Mouse (Mus musculus): ENCODE measurements around the gene Gpr180.
"Not testable (repeated sequence)": the region's sequence is repeated elsewhere in the genome, so short reads cannot be mapped to it uniquely, and the experiment has no call there.

The Gpr180 gene

GRCm38 (mm10) chr14:118150656-118151551 is 13.9 kb downstream of the Gpr180 start:
- in situ Hi-C loops (cut with MboI; ENCODE audit: unreplicated experiment in 2 of 2), result loop anchor here in 1 of 2 experiments (5.0 kb wide), 1 partner anchor 441 kb away; no protein-coding TSS in a partner anchor

GRCm38 (mm10) chr14:118151651-118152293 is 14.8 kb downstream of the Gpr180 start:
- in situ Hi-C loops (cut with MboI; ENCODE audit: unreplicated experiment in 2 of 2), result loop anchor here in 1 of 2 experiments (5.0 kb wide), 1 partner anchor 441 kb away; no protein-coding TSS in a partner anchor

- in situ Hi-C loops (cut with MboI; ENCODE audit: unreplicated experiment in 2 of 2), result loop anchor here in 1 of 2 experiments (5.0 kb wide), 1 partner anchor 440 kb away; no protein-coding TSS in a partner anchor
These were observed 15.3 kb downstream of the Gpr180 start for GRCm38 (mm10) chr14:118152294-118152651.

- in situ Hi-C loops (cut with MboI; ENCODE audit: unreplicated experiment in 2 of 2), result not testable (repeated sequence)
These were observed 19.1 kb downstream of the Gpr180 start for GRCm38 (mm10) chr14:118156056-118156455.

GRCm38 (mm10) chr14:118156740-118157139 is 19.8 kb downstream of the Gpr180 start:
- in situ Hi-C loops (cut with MboI; ENCODE audit: unreplicated experiment in 2 of 2), result no loop called here

GRCm38 (mm10) chr14:118157146-118157545 is 20.2 kb downstream of the Gpr180 start:
- in situ Hi-C loops (cut with MboI; ENCODE audit: unreplicated experiment in 2 of 2), result no loop called here

DNA sequence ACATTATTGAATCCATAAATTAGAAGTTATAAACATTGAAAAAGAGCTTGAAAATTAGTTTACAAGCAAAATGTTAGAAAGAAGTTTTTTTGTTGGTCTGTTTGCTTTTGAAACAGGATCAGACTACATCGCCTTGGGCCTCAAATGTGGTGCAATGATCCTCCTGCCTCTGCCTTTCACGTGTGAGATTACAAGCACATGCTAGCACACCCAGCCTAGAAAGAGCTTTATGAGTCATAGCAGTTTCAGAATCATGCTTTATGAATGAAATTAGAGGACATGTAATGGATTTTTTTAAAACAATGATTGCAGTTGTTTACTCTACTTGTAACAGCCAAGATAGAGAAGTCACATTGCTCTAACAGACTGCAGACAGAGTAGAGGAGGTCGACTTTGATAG is 24.8 kb downstream of the Gpr180 start:
- in situ Hi-C loops (cut with MboI; ENCODE audit: unreplicated experiment in 2 of 2), result loop anchor here in 1 of 2 experiments (5.0 to 10.0 kb wide), 2 partner anchors 431 to 613 kb away; no protein-coding TSS in a partner anchor

DNA sequence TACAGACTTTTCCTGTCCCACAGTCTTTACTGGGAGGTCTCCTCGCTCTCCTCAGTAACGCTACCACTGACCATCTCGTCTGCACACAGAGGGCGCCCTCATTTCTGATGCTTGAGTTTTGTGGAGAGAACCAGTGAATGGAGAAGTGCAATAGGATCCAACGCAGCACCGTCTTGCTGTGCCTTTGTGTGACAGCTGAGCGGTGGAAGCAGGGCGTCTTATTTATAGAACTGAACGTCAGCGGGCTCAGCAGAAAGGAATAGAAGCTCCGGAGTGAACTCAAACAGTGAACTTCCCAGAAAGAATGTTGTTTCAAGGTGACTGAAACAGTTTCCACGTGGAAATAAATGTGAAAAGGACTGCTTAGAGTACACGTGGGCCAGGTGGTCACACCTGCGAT is 25.7 kb downstream of the Gpr180 start:
- in situ Hi-C loops (cut with MboI; ENCODE audit: unreplicated experiment in 2 of 2), result loop anchor here in 1 of 2 experiments (5.0 to 10.0 kb wide), 2 partner anchors 430 to 612 kb away; no protein-coding TSS in a partner anchor

DNA sequence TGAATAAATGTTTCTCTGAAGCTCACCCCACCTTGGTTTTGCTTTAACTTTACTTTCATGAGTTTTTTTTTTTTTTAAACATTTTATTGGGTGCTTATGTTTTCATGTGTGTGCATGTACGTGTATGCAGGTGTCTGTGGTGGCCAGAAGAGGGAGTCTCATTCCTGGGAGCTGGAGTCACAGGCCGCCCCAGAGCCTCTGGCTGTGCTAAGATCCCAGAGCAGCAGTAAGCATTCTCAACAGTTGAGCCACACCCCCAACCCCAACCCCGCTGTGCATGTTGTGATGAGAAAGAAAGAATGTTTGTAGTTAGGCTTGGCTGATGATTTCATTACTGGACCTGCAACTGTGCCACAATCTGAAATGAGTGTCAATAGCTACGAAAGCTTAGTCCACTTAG is 31.8 kb downstream of the Gpr180 start:
- in situ Hi-C loops (cut with MboI; ENCODE audit: unreplicated experiment in 2 of 2), result loop anchor here in 1 of 2 experiments (10.0 kb wide), 1 partner anchor 606 kb away; no protein-coding TSS in a partner anchor

DNA sequence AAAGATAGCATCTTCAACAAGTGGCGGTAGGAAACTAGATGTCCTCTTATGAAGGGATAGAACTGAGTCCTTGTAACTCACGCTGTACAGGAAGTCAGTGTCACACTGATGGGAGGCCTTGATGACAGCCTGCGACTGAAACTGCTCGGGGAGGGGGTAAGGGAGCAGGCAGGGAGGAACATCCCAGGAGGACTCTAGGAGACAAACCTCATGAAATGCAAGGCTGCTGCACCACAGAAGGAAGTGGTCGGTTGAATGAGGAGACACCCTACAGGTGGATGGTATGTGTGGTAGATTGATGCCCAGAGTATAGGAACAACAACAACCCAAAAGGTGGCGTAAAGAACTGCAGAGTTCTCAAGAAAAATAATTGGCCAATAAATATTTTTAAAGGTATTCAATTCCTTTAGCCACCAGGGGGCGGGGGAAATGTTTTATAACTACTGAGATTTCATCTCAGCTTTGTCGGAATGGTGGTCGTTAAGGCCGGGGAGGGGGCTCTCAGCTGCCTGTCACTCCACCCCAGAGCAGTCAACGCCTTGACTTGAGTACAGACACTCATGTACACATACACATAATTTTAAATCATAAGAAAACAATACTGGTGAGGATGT is 36.7 kb downstream of the Gpr180 start:
- in situ Hi-C loops (cut with MboI; ENCODE audit: unreplicated experiment in 2 of 2), result no loop called here

DNA sequence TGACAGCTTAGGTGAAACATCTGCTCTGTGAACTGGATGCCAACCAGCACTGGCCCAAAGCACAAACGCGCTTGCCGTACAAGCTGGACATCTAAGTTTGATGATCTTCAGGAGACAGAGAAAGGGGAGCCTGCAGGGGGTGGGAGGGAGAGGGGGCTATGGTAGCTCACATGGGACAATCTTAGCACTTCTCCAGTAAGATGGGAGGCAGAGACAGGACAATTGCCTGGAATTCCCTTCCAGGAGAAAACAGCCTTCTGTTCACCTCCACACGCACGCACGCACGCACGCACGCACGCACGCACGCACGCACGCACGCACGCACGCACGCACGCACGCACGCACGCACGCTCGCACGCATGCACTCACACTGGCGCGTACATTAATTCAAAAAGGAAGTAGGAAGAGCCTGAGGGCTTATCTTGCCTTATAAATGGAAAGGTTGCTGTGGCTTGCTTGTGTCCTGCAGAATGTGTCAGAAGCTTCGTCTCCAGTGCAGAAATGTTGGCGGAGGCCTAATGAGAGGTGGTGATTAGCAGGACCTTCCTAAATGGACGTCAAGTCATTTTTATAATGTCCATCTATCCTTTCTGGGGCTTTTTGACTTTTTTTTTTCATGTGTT is 38.2 kb downstream of the Gpr180 start:
- in situ Hi-C loops (cut with MboI; ENCODE audit: unreplicated experiment in 2 of 2), result no loop called here

- in situ Hi-C loops (cut with MboI; ENCODE audit: unreplicated experiment in 2 of 2), result no loop called here
These were observed 38.7 kb downstream of the Gpr180 start for GRCm38 (mm10) chr14:118175694-118176085.

GRCm38 (mm10) chr14:118179251-118179650 is 42.3 kb downstream of the Gpr180 start:
- in situ Hi-C loops (cut with MboI; ENCODE audit: unreplicated experiment in 2 of 2), result no loop called here

- in situ Hi-C loops (cut with MboI; ENCODE audit: unreplicated experiment in 2 of 2), result no loop called here
These were observed 42.7 kb downstream of the Gpr180 start for GRCm38 (mm10) chr14:118179701-118180100.

- in situ Hi-C loops (cut with MboI; ENCODE audit: unreplicated experiment in 2 of 2), result no loop called here
These were observed 43.2 kb downstream of the Gpr180 start for GRCm38 (mm10) chr14:118180117-118180557.

DNA sequence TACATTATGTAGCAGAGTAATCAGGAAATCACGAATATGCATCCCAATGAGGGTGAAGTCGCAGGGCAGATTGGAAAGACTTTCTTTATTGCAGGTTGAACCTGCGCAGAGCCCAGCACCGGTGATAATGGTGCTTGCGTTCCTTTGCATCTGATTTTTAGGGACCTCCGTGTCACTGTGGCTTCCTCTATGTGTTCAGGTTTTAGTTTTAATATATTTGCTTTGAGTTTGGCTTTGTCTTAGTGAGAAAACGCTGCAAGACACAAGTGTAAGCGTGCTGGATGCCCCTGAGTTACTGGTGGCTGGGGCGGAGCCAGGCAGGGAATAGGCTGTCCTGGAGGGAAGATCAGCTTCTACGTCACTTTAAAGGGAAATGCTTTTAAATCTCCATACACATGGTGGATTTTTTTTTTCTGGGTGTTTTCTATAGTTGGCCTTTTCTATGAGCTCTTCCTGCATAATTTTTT is 43.8 kb downstream of the Gpr180 start:
- in situ Hi-C loops (cut with MboI; ENCODE audit: unreplicated experiment in 2 of 2), result no loop called here

GRCm38 (mm10) chr14:118191442-118191841 is 54.5 kb downstream of the Gpr180 start:
- in situ Hi-C loops (cut with MboI; ENCODE audit: unreplicated experiment in 2 of 2), result no loop called here

DNA sequence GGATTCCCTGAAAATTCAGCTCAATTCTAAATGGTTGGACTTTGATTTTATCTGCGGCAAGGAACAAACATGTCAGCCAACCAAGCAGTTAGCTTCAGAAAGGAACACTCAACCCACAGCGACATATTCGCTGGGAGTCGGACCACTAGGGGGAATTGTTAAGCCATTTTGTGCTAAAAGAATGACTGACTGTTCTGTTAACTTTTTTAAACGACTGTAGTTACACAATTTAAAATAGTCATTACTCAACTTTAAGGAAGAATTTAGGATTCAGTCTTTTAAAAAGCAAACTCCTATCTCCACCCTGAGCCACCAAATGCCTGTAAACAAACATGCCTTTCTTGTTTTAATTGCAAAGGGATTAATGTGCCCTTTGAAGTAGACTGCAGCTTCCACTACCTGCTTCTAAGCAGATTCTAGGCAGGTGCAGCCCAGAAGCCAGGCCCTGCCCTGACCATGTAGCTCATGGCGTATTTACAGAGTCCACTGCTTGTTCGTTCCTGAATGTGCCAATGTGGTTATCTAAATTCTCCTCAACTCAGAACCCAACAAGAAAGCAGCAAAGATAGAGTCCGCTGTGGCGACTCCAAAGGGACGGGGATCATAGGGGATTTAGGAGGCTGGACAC is 56.2 kb downstream of the Gpr180 start:
- in situ Hi-C loops (cut with MboI; ENCODE audit: unreplicated experiment in 2 of 2), result no loop called here

DNA sequence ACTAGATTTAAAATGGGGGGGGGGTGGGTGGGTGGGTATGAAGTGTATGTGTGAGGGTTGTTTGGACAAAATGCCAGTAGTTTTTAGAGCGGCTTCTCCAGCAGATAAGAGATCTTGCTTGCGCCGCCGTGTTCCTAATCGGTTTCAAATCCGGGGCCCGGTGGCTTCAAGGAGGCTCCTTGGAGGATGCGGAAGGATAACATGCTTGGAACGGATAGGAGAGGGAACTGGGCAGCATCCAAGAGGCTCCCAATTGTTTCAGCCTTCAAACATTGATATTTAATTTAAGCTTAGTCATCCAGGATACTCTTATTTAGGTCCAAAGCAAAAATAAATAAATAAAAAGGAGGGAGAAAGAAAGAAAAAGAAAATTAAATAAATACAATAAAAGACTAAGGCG is 56.7 kb downstream of the Gpr180 start:
- in situ Hi-C loops (cut with MboI; ENCODE audit: unreplicated experiment in 2 of 2), result no loop called here
